ENCODE assay signal across 22 mouse cellular contexts in genomic region chr17:56283316-56283715, GRCm38 (mm10). TPM values are rescaled to one million over a fixed set of nuclear protein-coding genes. Genes with fewer than 3 reads are reported as not detected.
DNase-seq lines count a peak whose midpoint lies in the region; ATAC-seq and TF ChIP-seq lines count a peak whose summit lies in the region.
"Had no signal": no experiment of that assay in that cellular context is flagged by ENCODE, and none has a peak within 500 bp of the region (broad histone marks: within the 10 kb centered on the region; RNA-seq: fewer than 3 reads in every experiment).

No protein-coding gene starts in this region.

- no peaks in the 10 kb centered on the region for H3K9me3 ChIP-seq in midbrain, embryonic 10.5 days (replicated peaks)
- no peaks in the 10 kb centered on the region for H3K9me3 ChIP-seq in forebrain, embryonic 10.5 days
- H3K9me3 ChIP-seq: embryonic facial prominence, embryonic 10.5 days; heart, embryonic 13.5 days had no signal

- WGBS in midbrain, embryonic 10.5 days: 98% methylated on average over 8 of the region's 8 CpGs
- WGBS in forebrain, embryonic 10.5 days: 93% methylated on average over 8 of the region's 8 CpGs

- no peak overlapping the region for H3K4me3 ChIP-seq in gastrocnemius, adult 2 months
- H3K4me3 ChIP-seq in midbrain, embryonic 10.5 days: no peak overlapping the region
- no peak overlapping the region for H3K4me3 ChIP-seq in forebrain, embryonic 10.5 days
- H3K4me3 ChIP-seq: embryonic facial prominence, embryonic 10.5 days; erythroblast, embryonic 14.5 days; heart, embryonic 13.5 days had no signal

- ATAC-seq in common myeloid progenitor, adult 5-6 weeks (replicated peaks; ENCODE audit: low read depth, poor library complexity, severe bottlenecking): peak; percentile 76
- ATAC-seq: midbrain, embryonic 16.5 days; Patski had no signal

- peaks cover 78% of the 10 kb centered on the region for H3K36me3 ChIP-seq in midbrain, embryonic 10.5 days
- peaks cover 72% of the 10 kb centered on the region for H3K36me3 ChIP-seq in forebrain, embryonic 10.5 days (replicated peaks)

- intact Hi-C loops in gastrocnemius, adult 2 months (cut with DNase I): no loop called here
- intact Hi-C loops in left cerebral cortex, postnatal 14 days (cut with DNase I): no loop called here

- H3K4me1 ChIP-seq in midbrain, embryonic 10.5 days: peaks cover 9% of the 10 kb centered on the region
- H3K4me1 ChIP-seq in forebrain, embryonic 10.5 days: peaks cover 22% of the 10 kb centered on the region

- H3K27ac ChIP-seq in gastrocnemius, adult 2 months: peak overlapping the region; percentile 38
- no peak overlapping the region for H3K27ac ChIP-seq in midbrain, embryonic 10.5 days (replicated peaks)
- H3K27ac ChIP-seq in forebrain, embryonic 10.5 days: no peak overlapping the region
- H3K27ac ChIP-seq: embryonic facial prominence, embryonic 10.5 days; heart, embryonic 13.5 days had no signal

- no peak for DNase-seq in gastrocnemius, adult 2 months
- no peak for DNase-seq in gastrocnemius, adult 18-20 months (ENCODE audit: low spot score)
- DNase-seq in left cerebral cortex, postnatal 14 days (ENCODE audit: low spot score in 2 of 2): peak; percentile 61 to 82
- DNase-seq in left cerebral cortex, adult 11 months (ENCODE audit: low spot score): no peak
- DNase-seq in right cerebral cortex, adult 2 months (ENCODE audit: low spot score in 2 of 2): peak; percentile 58 to 59
- no peak for DNase-seq in midbrain, embryonic 10.5 days (ENCODE audit: low spot score)
- DNase-seq in forebrain, embryonic 10.5 days (ENCODE audit: extremely low spot score, low spot score): no peak
- DNase-seq: adrenal gland, postnatal 36 days; kidney, adult 2 months; kidney, postnatal 36 days had no signal

- TF ChIP-seq CTCF in gastrocnemius, adult 2 months (IDR thresholded peaks at IDR 0.05): no peak

- no peaks in the 10 kb centered on the region for H3K27me3 ChIP-seq in midbrain, embryonic 10.5 days (ENCODE audit: low read depth, poor library complexity, severe bottlenecking)
- H3K27me3 ChIP-seq in forebrain, embryonic 10.5 days (ENCODE audit: poor library complexity, severe bottlenecking): no peaks in the 10 kb centered on the region
- H3K27me3 ChIP-seq: heart, embryonic 13.5 days; Patski had no signal

RNA-seq across cellular contexts. Expression of gene Ticam1, which starts 6.7 kb away (rescaled TPM):
- 1 to 10 TPM; 2.7 to 3.4 TPM for total RNA-seq in gastrocnemius, adult 2 months (2021)
- 1 to 10 TPM; 2.0 to 2.5 TPM for total RNA-seq in gastrocnemius, adult 18-20 months (2021)
- 1 to 10 TPM; 5.5 to 5.9 TPM for total RNA-seq in left cerebral cortex, postnatal 14 days (2021)
- total RNA-seq in common myeloid progenitor, adult 5-6 weeks (2017): 4.1 and 4.6 TPM in 2 replicates
- polyA plus RNA-seq in midbrain, embryonic 10.5 days (2016; fragmentation: Nextera tagmentation; extraction: Ambion mirVana): 2.4 and 3.1 TPM in 2 replicates
- polyA plus RNA-seq in forebrain, embryonic 10.5 days (2016; fragmentation: Nextera tagmentation; extraction: Ambion mirVana): 2.4 and 2.6 TPM in 2 replicates

RNA-seq across cellular contexts. Expression of gene Plin3, which starts 9.4 kb away (rescaled TPM):
- total RNA-seq in gastrocnemius, adult 2 months (2021): 10 to 100 TPM; 42.4 to 75.0 TPM
- 10 to 100 TPM; 32.4 to 50.3 TPM for total RNA-seq in gastrocnemius, adult 18-20 months (2021)
- total RNA-seq in left cerebral cortex, postnatal 14 days (2021): 1 to 10 TPM; 4.8 TPM
- 8.7 and 11.6 TPM in 2 replicates for total RNA-seq in common myeloid progenitor, adult 5-6 weeks (2017)
- polyA plus RNA-seq in midbrain, embryonic 10.5 days (2016; fragmentation: Nextera tagmentation; extraction: Ambion mirVana): 59.5 and 70.0 TPM in 2 replicates
- polyA plus RNA-seq in forebrain, embryonic 10.5 days (2016; fragmentation: Nextera tagmentation; extraction: Ambion mirVana): 58.3 and 59.0 TPM in 2 replicates

RNA-seq across cellular contexts. Expression of gene Arrdc5, which starts 16.8 kb away (rescaled TPM):
- total RNA-seq in gastrocnemius, adult 2 months (2021): not detected
- total RNA-seq in gastrocnemius, adult 18-20 months (2021): not detected
- total RNA-seq in left cerebral cortex, postnatal 14 days (2021): not detected
- total RNA-seq in common myeloid progenitor, adult 5-6 weeks (2017): not detected in 2 replicates
- polyA plus RNA-seq in midbrain, embryonic 10.5 days (2016; fragmentation: Nextera tagmentation; extraction: Ambion mirVana): not detected in 2 replicates
- not detected in 2 replicates for polyA plus RNA-seq in forebrain, embryonic 10.5 days (2016; fragmentation: Nextera tagmentation; extraction: Ambion mirVana)
- total RNA-seq: adrenal gland, postnatal 36 days; gastrocnemius, postnatal 4 days; left cerebral cortex, postnatal 25 days had no signal
- polyA plus RNA-seq: embryonic facial prominence, embryonic 10.5 days; erythroblast, embryonic 14.5 days; frontal cortex, adult 2 months; heart, embryonic 13.5 days; hindbrain, embryonic 11.5 days; kidney, adult 2 months; liver, embryonic 16.5 days; midbrain, embryonic 16.5 days; Patski; stomach, embryonic 14.5 days had no signal

RNA-seq across cellular contexts. Expression of gene Uhrf1, which starts 19.8 kb away (rescaled TPM):
- total RNA-seq in gastrocnemius, adult 2 months (2021): 1 to 10 TPM; 1.3 to 2.1 TPM
- under 1 TPM; 0.19 to 0.23 TPM for total RNA-seq in gastrocnemius, adult 18-20 months (2021)
- total RNA-seq in left cerebral cortex, postnatal 14 days (2021): 1 to 10 TPM; 2.1 to 2.8 TPM
- 142 and 165 TPM in 2 replicates for total RNA-seq in common myeloid progenitor, adult 5-6 weeks (2017)
- 291 and 321 TPM in 2 replicates for polyA plus RNA-seq in midbrain, embryonic 10.5 days (2016; fragmentation: Nextera tagmentation; extraction: Ambion mirVana)
- polyA plus RNA-seq in forebrain, embryonic 10.5 days (2016; fragmentation: Nextera tagmentation; extraction: Ambion mirVana): 331 and 343 TPM in 2 replicates

RNA-seq across cellular contexts. Expression of gene Fem1a, which starts 26.7 kb away (rescaled TPM):
- total RNA-seq in gastrocnemius, adult 2 months (2021): 100 to 1,000 TPM; 165 to 176 TPM
- 100 to 1,000 TPM; 157 to 172 TPM for total RNA-seq in gastrocnemius, adult 18-20 months (2021)
- 10 to 100 TPM; 39.1 to 41.0 TPM for total RNA-seq in left cerebral cortex, postnatal 14 days (2021)
- total RNA-seq in common myeloid progenitor, adult 5-6 weeks (2017): 15.1 and 17.1 TPM in 2 replicates
- polyA plus RNA-seq in midbrain, embryonic 10.5 days (2016; fragmentation: Nextera tagmentation; extraction: Ambion mirVana): 11.7 and 15.1 TPM in 2 replicates
- polyA plus RNA-seq in forebrain, embryonic 10.5 days (2016; fragmentation: Nextera tagmentation; extraction: Ambion mirVana): 11.5 and 13.2 TPM in 2 replicates

Comparison
In these comparisons a context has a peak if more than half of its experiments do, and no peak if none do; other contexts are left out.
1. DNase-seq: peak in left cerebral cortex, postnatal 14 days (2 of 2) and right cerebral cortex, adult 2 months (2 of 2); none in gastrocnemius, adult 2 months (single experiment), gastrocnemius, adult 18-20 months (single experiment), left cerebral cortex, adult 11 months (single experiment), midbrain, embryonic 10.5 days (single experiment) and forebrain, embryonic 10.5 days (single experiment).